10 mouse cellular contexts compared by ENCODE assay signal in genomic region chr2:31150762-31151161, GRCm38 (mm10). TPM values are rescaled to one million over a fixed set of nuclear protein-coding genes. Genes with fewer than 3 reads are reported as not detected.
DNase-seq lines count a peak whose midpoint lies in the region; ATAC-seq and TF ChIP-seq lines count a peak whose summit lies in the region.
"Had no signal": no experiment of that assay in that cellular context is flagged by ENCODE, and none has a peak within 500 bp of the region (broad histone marks: within the 10 kb centered on the region; RNA-seq: fewer than 3 reads in every experiment).

No protein-coding gene starts in this region.

- DNase-seq in gastrocnemius, adult 2 months, result no peak
- no peak for DNase-seq in gastrocnemius, adult 8-10 months (ENCODE audit: low spot score in 2 of 2)
- no peak for DNase-seq in neural tube, embryonic 10.5 days (ENCODE audit: extremely low spot score, low spot score)
- no peak for DNase-seq in stomach, postnatal 0 days (ENCODE audit: low spot score)
- DNase-seq in spleen, postnatal 36 days (ENCODE audit: low spot score in 2 of 2), result no peak
- no peak for DNase-seq in adrenal gland, adult 8-10 months
- DNase-seq: kidney, postnatal 14 days had no signal

- ATAC-seq in neural tube, embryonic 12.5 days (ENCODE audit: low FRiP score, low read depth), result no peak
- ATAC-seq in stomach, postnatal 0 days (ENCODE audit: low FRiP score, low TSS enrichment), result no peak
- ATAC-seq: activated CD4-positive, CD25-positive, alpha-beta regulatory T cell, adult 4 months had no signal

- no peak for TF ChIP-seq EP300 in stomach, postnatal 0 days (optimal IDR thresholded peaks at IDR 0.05)

- peak; percentile 56 for TF ChIP-seq CTCF in gastrocnemius, adult 2 months (IDR thresholded peaks at IDR 0.05)
- TF ChIP-seq CTCF in bone marrow, adult 2 months (IDR thresholded peaks at IDR 0.05; ENCODE audit: control insufficient read depth, insufficient read depth, low read length), result 0 out of 2 replicates have a peak, but pooled peaks have one; percentile 19
- peak; percentile 58 for TF ChIP-seq CTCF in stomach, postnatal 0 days (IDR thresholded peaks at IDR 0.05; ENCODE audit: low read depth)

- H3K9ac ChIP-seq in neural tube, embryonic 12.5 days, result no peak overlapping the region
- no peak overlapping the region for H3K9ac ChIP-seq in stomach, postnatal 0 days (ENCODE audit: low read length)

- peaks cover 29% of the 10 kb centered on the region for H3K36me3 ChIP-seq in neural tube, embryonic 12.5 days
- H3K36me3 ChIP-seq in stomach, postnatal 0 days (ENCODE audit: control insufficient read depth, insufficient read depth, low read length), result peaks cover 3% of the 10 kb centered on the region; the same call in 1 of the 2 replicates

- no peaks in the 10 kb centered on the region for H3K9me3 ChIP-seq in neural tube, embryonic 12.5 days
- H3K9me3 ChIP-seq in stomach, postnatal 0 days (ENCODE audit: control insufficient read depth, low read length), result no peaks in the 10 kb centered on the region

- H3K27me3 ChIP-seq in neural tube, embryonic 12.5 days (replicated peaks), result no peaks in the 10 kb centered on the region
- no peaks in the 10 kb centered on the region for H3K27me3 ChIP-seq in stomach, postnatal 0 days (ENCODE audit: control insufficient read depth, insufficient read depth, low read length)

- intact Hi-C loops in gastrocnemius, adult 2 months (cut with DNase I), result loop anchor here (1.0 kb wide), 1 partner anchor 126 kb away; no protein-coding TSS in a partner anchor

- no peak overlapping the region for H3K4me3 ChIP-seq in gastrocnemius, adult 2 months
- no peak overlapping the region for H3K4me3 ChIP-seq in neural tube, embryonic 12.5 days
- no peak overlapping the region for H3K4me3 ChIP-seq in bone marrow, adult 2 months (replicated peaks; ENCODE audit: control insufficient read depth, low read depth, low read length)
- no peak overlapping the region for H3K4me3 ChIP-seq in stomach, postnatal 0 days (ENCODE audit: low read depth, low read length)

- H3K4me1 ChIP-seq in neural tube, embryonic 12.5 days, result peaks cover 18% of the 10 kb centered on the region
- H3K4me1 ChIP-seq in bone marrow, adult 2 months (ENCODE audit: control insufficient read depth, insufficient read depth, low read length), result peaks cover 2% of the 10 kb centered on the region; the same call in 1 of the 2 replicates
- no peaks in the 10 kb centered on the region; the same call in 1 of the 2 replicates for H3K4me1 ChIP-seq in stomach, postnatal 0 days (replicated peaks; ENCODE audit: control insufficient read depth, insufficient read depth)

- 0 out of 2 replicates have a peak overlapping the region, but pooled peaks have one; percentile 73 for H3K4me2 ChIP-seq in neural tube, embryonic 12.5 days (replicated peaks)
- no peak overlapping the region for H3K4me2 ChIP-seq in stomach, postnatal 0 days (replicated peaks; ENCODE audit: low read depth)

- H3K27ac ChIP-seq in gastrocnemius, adult 2 months, result no peak overlapping the region
- H3K27ac ChIP-seq in neural tube, embryonic 12.5 days, result no peak overlapping the region
- H3K27ac ChIP-seq in bone marrow, adult 2 months (ENCODE audit: control insufficient read depth, insufficient read depth, low read depth, low read length, poor library complexity), result no peak overlapping the region
- no peak overlapping the region for H3K27ac ChIP-seq in stomach, postnatal 0 days (replicated peaks)

- no peak for TF ChIP-seq POLR2A in bone marrow, adult 2 months (IDR thresholded peaks at IDR 0.05; ENCODE audit: borderline replicate concordance, control insufficient read depth, low read depth, low read length)

RNA-seq across cellular contexts. Expression of gene Gpr107, which starts 1.4 kb away (rescaled TPM):
- total RNA-seq in gastrocnemius, adult 2 months (2021), result 10 to 100 TPM; 24.5 to 29.0 TPM
- total RNA-seq in gastrocnemius, adult 8-10 months (2022), result 10 to 100 TPM; 23.1 to 26.2 (median 24.2) TPM
- 38.4 and 38.8 TPM in 2 replicates for polyA plus RNA-seq in neural tube, embryonic 12.5 days (2016; fragmentation: Nextera tagmentation; extraction: Ambion mirVana)
- 21.0 and 27.9 TPM in 2 replicates for polyA plus RNA-seq in bone marrow, adult 2 months (2011; ENCODE audit: insufficient read depth, insufficient read length, low replicate concordance, missing spikeins)
- 23.7 and 25.4 TPM in 2 replicates for polyA plus RNA-seq in stomach, postnatal 0 days (2015; fragmentation: Nextera tagmentation; extraction: Ambion mirVana)
- 10 to 100 TPM; 61.9 to 93.4 (median 75.7) TPM for total RNA-seq in adrenal gland, adult 8-10 months (2022)

RNA-seq across cellular contexts. Expression of gene Fnbp1, which starts 9.0 kb away (rescaled TPM):
- total RNA-seq in gastrocnemius, adult 2 months (2021), result 10 to 100 TPM in 1 of 2 experiments, 1 to 10 TPM in 1; 7.9 to 13.2 TPM
- total RNA-seq in gastrocnemius, adult 8-10 months (2022), result 1 to 10 TPM; 4.1 to 10.0 (median 7.6) TPM
- 17.7 and 20.3 TPM in 2 replicates for polyA plus RNA-seq in neural tube, embryonic 12.5 days (2016; fragmentation: Nextera tagmentation; extraction: Ambion mirVana)
- 25.6 and 67.8 TPM in 2 replicates for polyA plus RNA-seq in bone marrow, adult 2 months (2011; ENCODE audit: insufficient read depth, insufficient read length, low replicate concordance, missing spikeins)
- 15.7 and 16.3 TPM in 2 replicates for polyA plus RNA-seq in stomach, postnatal 0 days (2015; fragmentation: Nextera tagmentation; extraction: Ambion mirVana)
- total RNA-seq in adrenal gland, adult 8-10 months (2022), result 10 to 100 TPM; 45.9 to 89.0 (median 70.6) TPM
